Comparison of ENCODE assay signal across 8 mouse cellular contexts in the genomic region with DNA sequence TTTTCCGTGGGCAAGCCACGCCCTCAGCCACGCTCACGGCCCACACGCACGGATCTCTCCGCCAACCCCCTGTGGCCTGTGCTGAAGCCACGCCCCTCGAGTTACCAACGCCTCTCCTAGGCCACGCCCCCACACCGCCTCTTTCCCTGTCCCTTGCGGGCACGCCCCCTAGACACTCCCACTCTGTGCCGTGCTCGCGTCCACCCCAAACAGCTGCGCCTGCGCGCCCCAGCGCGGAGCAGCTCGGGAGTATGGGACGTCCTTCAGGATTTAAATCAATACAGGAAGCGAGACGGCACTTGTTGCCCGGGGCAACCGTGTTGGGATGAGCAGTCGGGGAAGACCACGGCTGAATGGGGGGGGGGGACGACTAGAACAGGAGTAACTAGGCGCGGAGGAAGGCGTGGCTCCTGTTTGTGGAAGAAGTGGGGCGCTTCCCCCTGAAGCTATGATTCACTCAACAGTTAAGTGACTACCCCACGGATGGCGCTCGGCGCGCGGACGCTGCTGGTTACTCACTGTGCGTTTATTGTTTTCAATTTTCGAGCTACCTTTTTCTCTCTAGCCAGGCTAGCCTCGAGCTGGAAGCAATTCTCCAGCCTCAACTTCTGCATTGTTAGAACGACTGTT. TPM values are rescaled to one million over a fixed set of nuclear protein-coding genes. Genes with fewer than 3 reads are reported as not detected.
DNase-seq lines count a peak whose midpoint lies in the region; ATAC-seq lines count a peak whose summit lies in the region.

No protein-coding gene starts in this region.

- H3K4me1 ChIP-seq in hindbrain, embryonic 15.5 days (replicated peaks): peaks cover 26% of the 10 kb centered on the region

- peak overlapping the region; percentile 70 for H3K4me3 ChIP-seq in hindbrain, embryonic 15.5 days

- H3K27me3 ChIP-seq in hindbrain, embryonic 15.5 days: no peaks in the 10 kb centered on the region

- WGBS in hindbrain, embryonic 15.5 days: under 1% methylated on average over 42 of the region's 46 CpGs

- peak; percentile 100 for DNase-seq in R1 (ENCODE audit: low read depth, low spot score)
- peak; percentile 100 for DNase-seq in cerebellum, postnatal 36 days
- peak; percentile 100 for DNase-seq in frontal cortex, postnatal 36 days (ENCODE audit: low spot score in 2 of 2)
- DNase-seq in left cerebral cortex, adult 11 months (ENCODE audit: low spot score): peak; percentile 100
- peak; percentile 100 for DNase-seq in lung, postnatal 4 days
- peak; percentile 100 for DNase-seq in retina, postnatal 7 days (ENCODE audit: low read depth, low spot score)
- DNase-seq in urinary bladder, adult 2 months (ENCODE audit: low spot score): peak; percentile 98

- peak; percentile 97 for ATAC-seq in hindbrain, embryonic 15.5 days (ENCODE audit: low FRiP score, low read depth)

- peaks cover 8% of the 10 kb centered on the region; the same call in 1 of the 2 replicates for H3K36me3 ChIP-seq in hindbrain, embryonic 15.5 days

- no peaks in the 10 kb centered on the region for H3K9me3 ChIP-seq in hindbrain, embryonic 15.5 days

- H3K27ac ChIP-seq in hindbrain, embryonic 15.5 days (replicated peaks): peak overlapping the region; percentile 85

- H3K4me2 ChIP-seq in hindbrain, embryonic 15.5 days: peak overlapping the region; percentile 58

- H3K9ac ChIP-seq in hindbrain, embryonic 15.5 days: peak overlapping the region; percentile 37

RNA-seq across cellular contexts. Expression of gene Fzr1, which starts 0.4 kb away (rescaled TPM):
- 147 and 152 TPM in 2 replicates for polyA plus RNA-seq in hindbrain, embryonic 15.5 days (2015; fragmentation: Nextera tagmentation; extraction: Ambion mirVana)
- 34.1 and 34.4 TPM in 2 replicates for polyA plus RNA-seq in urinary bladder, adult 2 months (2012; rRNA removed)

RNA-seq across cellular contexts. Expression of gene Dohh, which starts 5.6 kb away (rescaled TPM):
- polyA plus RNA-seq in hindbrain, embryonic 15.5 days (2015; fragmentation: Nextera tagmentation; extraction: Ambion mirVana): 92.2 and 94.0 TPM in 2 replicates
- polyA plus RNA-seq in urinary bladder, adult 2 months (2012; rRNA removed): 42.9 and 47.4 TPM in 2 replicates

RNA-seq across cellular contexts. Expression of gene Gm48551, which starts 5.6 kb away (rescaled TPM):
- 6.2 and 6.6 TPM in 2 replicates for polyA plus RNA-seq in hindbrain, embryonic 15.5 days (2015; fragmentation: Nextera tagmentation; extraction: Ambion mirVana)
- 3.6 and 3.8 TPM in 2 replicates for polyA plus RNA-seq in urinary bladder, adult 2 months (2012; rRNA removed)

RNA-seq across cellular contexts. Expression of gene Gm48552, which starts 10.1 kb away (rescaled TPM):
- 2.1 and 2.7 TPM in 2 replicates for polyA plus RNA-seq in hindbrain, embryonic 15.5 days (2015; fragmentation: Nextera tagmentation; extraction: Ambion mirVana)
- 2.7 and 3.6 TPM in 2 replicates for polyA plus RNA-seq in urinary bladder, adult 2 months (2012; rRNA removed)

RNA-seq across cellular contexts. Expression of gene 4930404N11Rik, which starts 13.1 kb away (rescaled TPM):
- polyA plus RNA-seq in hindbrain, embryonic 15.5 days (2015; fragmentation: Nextera tagmentation; extraction: Ambion mirVana): 1.1 TPM in 2 replicates
- 1.9 and 2.1 TPM in 2 replicates for polyA plus RNA-seq in urinary bladder, adult 2 months (2012; rRNA removed)

Comparison
In these comparisons a context has a peak if more than half of its experiments do, and no peak if none do; other contexts are left out.
1. Peak in every context shown above with its lines: DNase-seq, ATAC-seq, H3K4me3 ChIP-seq and H3K27ac ChIP-seq.